Mouse (Mus musculus) embryonic facial prominence, embryonic 15.5 days (tissue): ENCODE data around the gene Hoxa6. TPM values are rescaled to one million over a fixed set of nuclear protein-coding genes. Genes with fewer than 3 reads are reported as not detected.
A peak's percentile ranks its signal among the peaks of the same experiment; 100 is the strongest.

Experiments used
- ATAC-seq: fragments of 200-750 bp; cut with Nextera tagmentation; 2 replicates; pipeline ENCODE4 v1.8.0; 2017; ENCODE audit warnings: low read depth, moderate TSS enrichment; ENCODE audit not compliant: insufficient number of reproducible peaks, low FRiP score, low TSS enrichment
- H3K27ac ChIP-seq: fragments of 300-500 bp; sonication (generic); replicated peaks from 2 replicates; pipeline ENCODE4 v1.5.1; 2015; ENCODE audit warnings: mild to moderate bottlenecking, inconsistent platforms
- H3K27me3 ChIP-seq: fragments of 300-500 bp; sonication (generic); 2 replicates; pipeline ENCODE4 v1.6.1; 2015; ENCODE audit warnings: inconsistent platforms
- H3K36me3 ChIP-seq: fragments of 300-500 bp; sonication (generic); 2 replicates; pipeline ENCODE4 v1.6.1; 2015; ENCODE audit warnings: mild to moderate bottlenecking, inconsistent platforms
- H3K4me1 ChIP-seq: fragments of 300-500 bp; sonication (generic); 2 replicates; pipeline ENCODE4 v1.6.1; 2015; ENCODE audit warnings: inconsistent platforms
- H3K4me2 ChIP-seq: fragments of 300-500 bp; sonication (generic); replicated peaks from 2 replicates; pipeline ENCODE4 v1.6.1; 2015; ENCODE audit warnings: mild to moderate bottlenecking, inconsistent platforms
- H3K4me3 ChIP-seq: fragments of 300-500 bp; sonication (generic); replicated peaks from 2 replicates; pipeline ENCODE4 v1.5.1; 2015; ENCODE audit warnings: mild to moderate bottlenecking, inconsistent platforms
- H3K9ac ChIP-seq: fragments of 300-500 bp; sonication (generic); 2 replicates; pipeline ENCODE4 v1.6.1; 2015; ENCODE audit warnings: inconsistent platforms
- H3K9me3 ChIP-seq: fragments of 300-500 bp; sonication (generic); replicated peaks from 2 replicates; pipeline ENCODE4 v1.6.1; 2016; ENCODE audit warnings: inconsistent platforms
- WGBS: fragments of 180-500 bp; shearing (Covaris S2); methylation state at CpG from one replicate; pipeline ENCODE4 v1.1.7; 2015; 5-methylcytosine and 5-hydroxymethylcytosine counted together
- polyA plus RNA-seq: library from polyadenylated mRNA; unstranded; fragments of >200 nt; fragmentation: Nextera tagmentation; extraction: Ambion mirVana; gene quantifications from 2 replicates; pipeline ENCODE4 v1.2.1, GENCODE M21; 2015

Hoxa6 gene
- polyA plus RNA-seq: not detected in 2 replicates

DNA sequence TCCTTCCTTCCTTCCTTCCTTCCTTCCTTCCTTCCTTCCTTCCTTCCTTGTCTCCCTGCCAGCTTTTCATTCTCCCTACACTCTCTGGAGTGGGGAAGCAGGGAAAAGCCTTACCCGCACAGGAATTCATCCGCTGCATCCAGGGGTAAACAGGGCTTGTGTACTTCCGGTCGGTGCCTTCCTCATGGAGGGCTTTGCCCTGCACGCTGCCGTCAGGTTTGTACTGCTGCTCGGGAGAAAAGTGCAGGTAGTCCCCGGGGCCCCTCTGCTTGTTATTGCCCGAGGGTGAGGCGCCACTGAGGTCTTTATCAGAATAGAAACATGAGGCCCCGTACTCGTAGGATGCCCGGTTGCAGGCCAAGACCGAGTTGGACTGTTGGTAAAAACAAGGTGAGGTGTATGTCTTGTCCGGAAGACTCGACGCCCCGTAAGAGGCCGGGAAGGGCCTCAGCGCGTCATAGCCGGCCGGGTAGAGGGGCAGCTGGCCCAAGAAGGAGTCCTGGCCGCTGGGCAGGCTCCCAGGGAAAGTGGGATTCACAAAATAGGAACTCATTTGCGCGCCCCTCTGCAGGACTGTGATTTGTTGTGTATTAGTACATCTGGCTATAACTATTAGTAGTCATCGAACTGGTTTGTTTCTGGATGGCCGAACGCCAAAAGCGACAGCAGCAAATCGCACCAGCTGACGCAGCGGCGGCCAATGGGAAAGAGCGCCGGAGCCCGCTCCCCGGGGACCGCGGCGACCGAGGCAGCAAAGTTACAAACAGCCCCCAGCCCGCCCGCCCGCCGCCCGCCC lies at the start of gene Hoxa6:
Gene Hoxa6, minus strand, starts transcription at position 651 of the 796 bp plus-strand sequence.
- Histone ChIP-seq H3K4me2 (no peak within 1 kb of the TSS), H3K27ac (no peak within 1 kb of the TSS)

GRCm38 (mm10) chr6:52256956-52257355 lies 48.4 kb upstream of the Hoxa6 start:
- H3K4me2 ChIP-seq: no peak overlapping the region
- peaks cover 89% of the 10 kb centered on the region for H3K27me3 ChIP-seq
- 0% methylated on average over 6 of the region's 6 CpGs for WGBS
- H3K27ac ChIP-seq: no peak overlapping the region
- no peak overlapping the region for H3K9ac ChIP-seq
- no peak for ATAC-seq
- peaks cover 20% of the 10 kb centered on the region for H3K4me1 ChIP-seq
- H3K36me3 ChIP-seq: no peaks in the 10 kb centered on the region
- H3K4me3 ChIP-seq: no peak overlapping the region
- H3K9me3 ChIP-seq: no peaks in the 10 kb centered on the region

More for the DNA sequence above, at the start of gene Hoxa6:
- peaks cover 35% of the 10 kb centered on the region for H3K4me1 ChIP-seq
- WGBS: 1% methylated on average over 47 of the region's 47 CpGs
- no peak within 1 kb of the TSS for H3K9ac ChIP-seq
- no peak for ATAC-seq
- H3K9me3 ChIP-seq: no peaks in the 10 kb centered on the region
- H3K4me3 ChIP-seq: no peak within 1 kb of the TSS
- no peaks in the 10 kb centered on the region for H3K36me3 ChIP-seq
- peaks cover 98% of the 10 kb centered on the region for H3K27me3 ChIP-seq

DNA sequence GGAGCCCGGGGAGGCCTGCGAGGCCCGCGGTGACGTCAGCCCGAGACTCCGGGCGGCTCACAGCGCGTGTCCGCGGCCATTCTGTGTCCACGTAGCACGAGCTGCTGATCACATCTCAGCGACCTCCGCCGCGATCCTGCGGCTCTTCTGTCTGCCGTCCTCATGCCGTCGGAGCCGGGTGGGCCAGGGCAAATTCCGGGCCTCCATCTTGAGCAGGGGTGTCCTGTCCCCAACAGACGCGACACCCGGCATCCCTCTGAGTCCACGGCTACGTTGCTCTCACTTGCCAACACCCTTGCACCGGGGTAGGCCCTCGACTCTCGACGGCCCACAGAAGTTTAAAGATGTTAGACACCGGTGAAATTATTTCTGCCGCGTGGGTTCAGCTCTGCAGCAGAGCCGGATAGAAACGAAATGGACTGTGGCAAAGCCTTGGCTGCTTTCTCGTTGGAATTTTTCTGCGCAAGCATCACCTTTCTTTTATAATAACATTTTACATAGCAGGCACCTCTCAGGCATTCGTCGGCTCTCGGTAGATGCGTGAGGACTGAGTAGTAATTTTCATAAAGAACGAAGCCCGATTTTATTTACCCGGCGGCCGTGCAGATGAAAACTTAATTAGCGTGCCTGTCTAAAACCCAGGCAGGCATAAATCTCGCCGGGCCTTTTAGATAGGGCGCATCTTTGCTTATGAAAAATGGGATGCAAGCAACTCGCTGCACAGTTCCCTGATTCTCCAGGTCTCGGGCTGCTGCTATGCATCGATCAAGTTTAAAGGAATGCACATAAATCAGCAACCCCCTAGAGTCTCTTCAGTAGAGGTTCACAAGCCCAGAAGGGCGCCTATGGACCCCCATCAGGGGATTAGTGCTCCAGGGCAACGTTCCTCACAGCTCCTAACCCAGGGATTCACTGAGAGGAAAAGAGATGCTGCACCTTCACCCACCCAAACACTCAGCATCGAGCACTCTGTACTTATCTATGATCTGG lies 45.3 kb upstream of the Hoxa6 start:
- ATAC-seq: no peak
- no peak overlapping the region for H3K27ac ChIP-seq
- no peak overlapping the region for H3K4me2 ChIP-seq
- no peaks in the 10 kb centered on the region for H3K36me3 ChIP-seq
- H3K27me3 ChIP-seq: peaks cover 89% of the 10 kb centered on the region
- H3K9ac ChIP-seq: no peak overlapping the region
- H3K4me3 ChIP-seq: peak overlapping the region; percentile 16
- no peaks in the 10 kb centered on the region for H3K9me3 ChIP-seq
- WGBS: 1% methylated on average over 59 of the region's 59 CpGs
- H3K4me1 ChIP-seq: peaks cover 5% of the 10 kb centered on the region; the same call in 1 of the 2 replicates

- Histone ChIP-seq H3K4me1 (peaks cover 5% of the 10 kb centered on the region; the same call in 1 of the 2 replicates), H3K9ac (no peak overlapping the region), H3K36me3 (no peaks in the 10 kb centered on the region), H3K4me3 (0 out of 2 replicates have a peak overlapping the region, but pooled peaks have one; percentile 16), H3K27me3 (peaks cover 90% of the 10 kb centered on the region), H3K27ac (no peak overlapping the region), H3K9me3 (no peaks in the 10 kb centered on the region), H3K4me2 (no peak overlapping the region)
- under 1% methylated on average over 35 of the region's 35 CpGs for WGBS
- ATAC-seq: no peak
Measured at GRCm38 (mm10) chr6:52252775-52253376, 44.4 kb upstream of the Hoxa6 start.

- H3K4me1 ChIP-seq: peaks cover 5% of the 10 kb centered on the region; the same call in 1 of the 2 replicates
- no peak overlapping the region for H3K4me2 ChIP-seq
- no peak for ATAC-seq
- H3K27ac ChIP-seq: no peak overlapping the region
- 2% methylated on average over 24 of the region's 24 CpGs for WGBS
- H3K27me3 ChIP-seq: peaks cover 90% of the 10 kb centered on the region
- H3K9ac ChIP-seq: no peak overlapping the region
- H3K36me3 ChIP-seq: no peaks in the 10 kb centered on the region
- no peak overlapping the region for H3K4me3 ChIP-seq
- H3K9me3 ChIP-seq: no peaks in the 10 kb centered on the region
Measured at GRCm38 (mm10) chr6:52252016-52252774, 43.7 kb upstream of the Hoxa6 start.

DNA sequence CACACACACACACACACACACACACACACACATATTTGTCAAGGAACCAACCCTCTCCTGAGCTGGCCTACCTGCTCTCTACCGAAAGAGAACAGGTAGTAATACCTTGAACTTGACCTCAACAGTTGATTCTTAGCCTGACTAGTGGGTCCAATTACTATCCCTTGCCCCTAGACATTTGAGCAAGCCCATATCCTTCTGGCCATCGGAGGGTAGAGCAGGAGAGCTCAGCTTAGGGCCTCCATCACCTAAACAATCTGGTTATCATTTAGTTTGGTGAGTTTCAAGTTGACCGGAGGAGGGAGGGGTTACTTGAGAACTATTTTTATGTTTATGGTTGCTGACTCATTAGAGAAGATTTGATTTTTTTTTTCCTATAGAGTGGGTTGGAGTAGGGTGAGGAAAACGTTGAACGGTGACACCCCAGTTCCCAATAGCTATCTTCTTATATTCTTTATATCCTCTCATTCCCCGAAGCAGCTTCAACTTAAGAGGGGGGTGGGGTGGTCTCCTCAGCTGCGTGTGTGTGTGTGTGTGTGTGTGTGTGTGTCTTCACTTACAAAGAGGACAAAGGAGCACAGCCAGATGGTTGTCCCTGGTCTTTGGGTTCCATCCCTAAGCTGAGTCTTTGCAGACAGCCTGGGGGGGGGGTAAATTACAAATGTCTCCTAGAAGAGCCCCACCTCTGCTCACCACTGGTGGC lies 42.8 kb upstream of the Hoxa6 start:
- WGBS: 9% methylated on average over 7 of the region's 7 CpGs
- Histone ChIP-seq H3K27me3 (peaks cover 91% of the 10 kb centered on the region), H3K9me3 (no peaks in the 10 kb centered on the region), H3K36me3 (no peaks in the 10 kb centered on the region), H3K4me2 (no peak overlapping the region), H3K9ac (no peak overlapping the region), H3K4me1 (peaks cover 5% of the 10 kb centered on the region; the same call in 1 of the 2 replicates), H3K4me3 (no peak overlapping the region), H3K27ac (no peak overlapping the region)
- no peak for ATAC-seq

DNA sequence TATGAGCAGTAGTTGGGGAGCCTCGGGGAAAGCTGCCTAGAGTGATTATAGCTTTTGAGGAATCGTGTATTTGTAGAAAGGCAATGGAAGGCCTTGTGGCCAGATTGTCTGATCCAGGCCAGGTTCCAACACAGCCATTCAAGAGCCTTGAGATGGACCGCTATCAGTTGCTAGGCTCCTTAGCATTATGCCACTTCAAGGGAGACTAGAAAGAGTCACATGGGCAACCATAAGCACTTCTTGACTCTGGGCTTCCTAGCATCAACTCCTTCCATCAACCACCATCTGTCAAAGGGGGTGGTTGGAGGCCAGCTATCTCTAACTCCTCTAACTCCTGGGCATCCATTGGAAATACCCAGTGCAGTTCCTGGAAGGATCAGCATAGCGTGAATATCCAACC lies 41.3 kb upstream of the Hoxa6 start:
- H3K4me3 ChIP-seq: no peak overlapping the region
- peaks cover 10% of the 10 kb centered on the region; the same call in 1 of the 2 replicates for H3K4me1 ChIP-seq
- H3K27ac ChIP-seq: no peak overlapping the region
- H3K9me3 ChIP-seq: no peaks in the 10 kb centered on the region
- no peak overlapping the region for H3K9ac ChIP-seq
- H3K27me3 ChIP-seq: peaks cover 93% of the 10 kb centered on the region
- no peak overlapping the region for H3K4me2 ChIP-seq
- no peaks in the 10 kb centered on the region for H3K36me3 ChIP-seq
- no peak for ATAC-seq
- WGBS: 1% methylated on average over 4 of the region's 4 CpGs

DNA sequence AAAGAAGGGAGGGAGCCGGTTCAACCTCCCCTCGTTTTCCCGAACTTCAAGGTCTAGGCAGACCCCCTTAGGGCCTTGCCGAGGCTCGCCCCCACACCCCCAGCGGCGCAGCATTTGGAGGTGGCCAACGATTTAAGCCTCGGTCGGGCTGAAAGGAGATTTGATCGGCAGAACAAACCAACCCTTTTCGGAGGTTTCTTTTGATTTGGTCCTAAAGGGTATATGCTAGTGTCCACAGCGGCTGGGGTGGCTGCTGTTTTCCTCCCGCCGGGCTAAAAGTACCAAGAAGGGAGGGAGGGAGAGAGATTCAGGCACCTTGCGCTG lies 40.9 kb upstream of the Hoxa6 start:
- WGBS: under 1% methylated on average over 16 of the region's 16 CpGs
- no peaks in the 10 kb centered on the region for H3K9me3 ChIP-seq
- H3K4me1 ChIP-seq: peaks cover 11% of the 10 kb centered on the region; the same call in 1 of the 2 replicates
- no peak overlapping the region for H3K9ac ChIP-seq
- ATAC-seq: no peak
- no peaks in the 10 kb centered on the region for H3K36me3 ChIP-seq
- H3K4me3 ChIP-seq: no peak overlapping the region
- peaks cover 97% of the 10 kb centered on the region for H3K27me3 ChIP-seq
- H3K4me2 ChIP-seq: no peak overlapping the region
- no peak overlapping the region for H3K27ac ChIP-seq

GRCm38 (mm10) chr6:52248638-52249414 lies 40.3 kb upstream of the Hoxa6 start:
- H3K4me1 ChIP-seq: peaks cover 11% of the 10 kb centered on the region; the same call in 1 of the 2 replicates
- no peak overlapping the region for H3K4me2 ChIP-seq
- H3K4me3 ChIP-seq: no peak overlapping the region
- H3K36me3 ChIP-seq: no peaks in the 10 kb centered on the region
- H3K9me3 ChIP-seq: no peaks in the 10 kb centered on the region
- H3K27ac ChIP-seq: no peak overlapping the region
- WGBS: 2% methylated on average over 27 of the region's 27 CpGs
- ATAC-seq: no peak
- H3K9ac ChIP-seq: no peak overlapping the region
- H3K27me3 ChIP-seq: peaks cover 97% of the 10 kb centered on the region
